Mouse (Mus musculus): Measurements from ENCODE around the gene Abhd5. TPM values are rescaled to one million over a fixed set of nuclear protein-coding genes. Genes with fewer than 3 reads are reported as not detected.

The Abhd5 gene
- polyA plus RNA-seq, 1 experiment = 61.6 TPM

DNA sequence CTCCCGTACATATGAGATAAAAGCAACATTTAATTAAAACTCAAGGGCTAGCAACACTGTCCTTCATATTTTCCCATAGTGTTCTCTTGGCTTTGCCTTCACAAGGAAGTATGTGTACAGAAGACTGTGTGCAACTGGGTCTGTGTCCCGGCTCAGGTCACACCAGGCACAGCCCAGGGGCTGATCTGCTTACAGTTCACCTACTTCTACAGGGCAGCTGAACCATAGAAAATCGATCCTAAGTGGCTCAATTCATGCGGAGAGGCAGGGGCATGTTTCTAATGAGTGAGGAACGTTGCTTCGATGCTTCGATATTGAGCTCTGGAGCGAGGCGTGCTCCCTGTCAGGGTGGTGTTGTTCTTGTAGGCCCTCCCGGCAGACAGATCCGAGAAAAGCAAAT lies 35.9 kb upstream of the Abhd5 start:
- Histone ChIP-seq H3K4me1 (ENCODE audit: control insufficient read depth, insufficient read depth, low read length) (peaks cover 9% of the 10 kb centered on the region), H3K27ac (ENCODE audit: insufficient read depth, low read length) (no peak overlapping the region; the same call in 1 of the 2 replicates), H3K4me3 (ENCODE audit: insufficient read depth, low read length) (no peak overlapping the region)
- TF ChIP-seq POLR2A (IDR thresholded peaks at IDR 0.05; ENCODE audit: low read depth, low read length) (no peak), CTCF (IDR thresholded peaks at IDR 0.05; ENCODE audit: borderline replicate concordance, insufficient read depth, low read length) (no peak)

DNA sequence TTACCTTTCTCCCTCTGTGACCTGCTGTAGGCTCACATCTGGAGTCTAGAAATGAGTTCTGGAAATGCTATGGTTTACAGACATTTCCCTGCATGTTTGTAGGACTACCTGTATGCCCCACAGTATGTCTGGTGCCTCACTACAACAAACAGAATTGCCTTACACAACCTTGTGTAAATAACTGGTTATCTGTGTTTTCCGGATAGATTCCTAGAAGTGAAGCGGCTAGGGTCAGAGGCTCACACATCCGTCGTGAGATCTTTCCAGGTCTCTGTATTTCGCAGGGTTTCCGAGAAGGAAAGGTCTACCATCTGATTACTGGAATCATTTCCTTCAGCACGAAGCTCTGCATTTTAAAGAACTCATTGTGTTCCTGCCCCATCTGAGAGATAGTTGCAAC lies 34.8 kb upstream of the Abhd5 start:
- peaks cover 6% of the 10 kb centered on the region for H3K4me1 ChIP-seq (ENCODE audit: control insufficient read depth, insufficient read depth, low read length)

DNA sequence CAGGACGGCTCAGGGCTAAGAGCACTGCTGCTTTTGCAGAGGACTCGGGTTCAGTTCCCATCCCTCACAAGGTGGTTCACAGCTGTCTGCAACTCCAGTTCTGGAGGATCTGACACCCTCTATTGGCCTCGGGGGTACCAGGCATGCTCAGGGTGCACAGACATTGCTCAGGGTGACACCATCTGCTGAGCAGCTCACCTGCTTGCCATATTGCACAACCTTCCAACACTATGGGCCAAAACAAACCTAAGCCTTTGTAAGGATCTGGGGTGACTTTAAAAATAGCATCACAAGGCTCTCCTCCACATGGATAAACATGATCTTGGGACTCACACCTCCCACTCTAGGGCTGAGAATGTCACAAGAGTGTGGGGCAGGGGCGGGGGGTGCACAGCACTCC lies 30.8 kb upstream of the Abhd5 start:
- TF ChIP-seq CTCF (IDR thresholded peaks at IDR 0.05; ENCODE audit: borderline replicate concordance, insufficient read depth, low read length) (no peak), POLR2A (IDR thresholded peaks at IDR 0.05; ENCODE audit: low read depth, low read length) (no peak)

More for the DNA sequence above, 34.8 kb upstream of the Abhd5 start:
- TF ChIP-seq CTCF (IDR thresholded peaks at IDR 0.05; ENCODE audit: borderline replicate concordance, insufficient read depth, low read length) (no peak), POLR2A (IDR thresholded peaks at IDR 0.05; ENCODE audit: low read depth, low read length) (no peak)
- H3K27ac ChIP-seq (ENCODE audit: insufficient read depth, low read length) = no peak overlapping the region
- no peak overlapping the region for H3K4me3 ChIP-seq (ENCODE audit: insufficient read depth, low read length)

DNA sequence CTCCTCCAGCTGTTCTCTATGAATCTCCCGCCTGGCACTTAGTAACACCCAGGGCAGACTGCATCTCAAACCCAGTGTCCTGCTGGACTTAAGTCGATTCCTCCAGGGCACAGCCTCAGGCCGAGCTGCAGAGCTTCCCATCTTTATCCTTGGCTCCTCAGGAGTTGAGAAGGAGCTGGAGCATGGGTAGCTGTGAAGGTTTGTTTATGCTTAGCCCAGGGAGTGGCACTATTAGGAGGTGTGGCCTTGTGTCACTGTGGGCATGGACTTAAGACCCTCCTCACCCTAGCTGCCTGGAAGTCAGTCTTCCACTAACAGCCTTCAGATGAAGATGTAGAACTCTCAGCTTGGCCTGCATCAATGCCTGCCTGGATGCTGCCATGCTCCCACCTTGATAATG lies 29.1 kb upstream of the Abhd5 start:
- no peak for TF ChIP-seq POLR2A (IDR thresholded peaks at IDR 0.05; ENCODE audit: low read depth, low read length)
- Histone ChIP-seq H3K27ac (ENCODE audit: insufficient read depth, low read length) (no peak overlapping the region), H3K4me1 (ENCODE audit: control insufficient read depth, insufficient read depth, low read length) (no peaks in the 10 kb centered on the region), H3K4me3 (ENCODE audit: insufficient read depth, low read length) (no peak overlapping the region)

More for the DNA sequence above, 30.8 kb upstream of the Abhd5 start:
- no peaks in the 10 kb centered on the region for H3K4me1 ChIP-seq (ENCODE audit: control insufficient read depth, insufficient read depth, low read length)
- no peak overlapping the region for H3K4me3 ChIP-seq (ENCODE audit: insufficient read depth, low read length)
- H3K27ac ChIP-seq (ENCODE audit: insufficient read depth, low read length) = no peak overlapping the region

DNA sequence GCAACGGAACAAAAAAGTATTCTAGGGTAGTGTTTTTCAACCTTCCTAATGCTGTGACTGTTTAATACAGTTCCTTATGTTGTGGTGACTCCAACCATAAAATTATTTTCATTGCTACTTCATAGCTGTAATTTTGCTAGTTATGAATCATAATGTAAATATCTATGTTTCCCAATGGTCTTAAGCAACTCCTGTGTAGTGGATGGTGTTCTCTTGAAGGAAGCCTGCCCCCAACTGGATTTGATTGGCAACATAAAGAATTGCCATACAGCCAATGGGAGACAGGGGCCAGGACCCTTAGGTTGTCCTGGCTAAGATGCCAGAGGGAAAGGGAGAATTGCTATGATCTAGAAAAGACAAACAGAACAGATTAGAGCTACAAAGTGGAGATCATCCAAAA lies 25.4 kb upstream of the Abhd5 start:
- H3K27ac ChIP-seq (ENCODE audit: insufficient read depth, low read length) = no peak overlapping the region
- TF ChIP-seq CTCF (IDR thresholded peaks at IDR 0.05; ENCODE audit: borderline replicate concordance, insufficient read depth, low read length) (no peak), POLR2A (IDR thresholded peaks at IDR 0.05; ENCODE audit: low read depth, low read length) (no peak)
- H3K4me3 ChIP-seq (ENCODE audit: insufficient read depth, low read length) = no peak overlapping the region
- H3K4me1 ChIP-seq (ENCODE audit: control insufficient read depth, insufficient read depth, low read length) = no peaks in the 10 kb centered on the region

DNA sequence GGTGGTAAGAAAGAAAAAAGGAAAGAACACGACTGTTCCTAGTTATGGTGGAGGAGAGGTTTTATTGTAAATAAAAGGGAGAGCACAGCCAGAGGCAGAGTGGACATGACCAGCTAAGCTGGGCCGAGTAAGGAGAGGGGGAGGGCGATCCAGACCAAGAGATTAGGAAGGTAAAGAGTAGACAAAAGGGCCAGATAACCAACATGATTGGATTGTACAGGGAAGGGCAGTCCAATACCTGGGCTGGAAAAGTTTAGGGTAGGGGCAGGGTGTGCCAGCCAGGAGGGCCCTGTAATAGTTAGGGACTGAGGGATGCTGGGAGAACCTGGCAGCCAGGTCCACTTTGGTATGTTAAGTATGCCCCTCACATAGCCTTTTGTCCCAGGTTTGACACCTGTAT lies 23.2 kb upstream of the Abhd5 start:
- no peak overlapping the region for H3K27ac ChIP-seq (ENCODE audit: insufficient read depth, low read length)
- TF ChIP-seq CTCF (IDR thresholded peaks at IDR 0.05; ENCODE audit: borderline replicate concordance, insufficient read depth, low read length) = no peak
- no peak for TF ChIP-seq POLR2A (IDR thresholded peaks at IDR 0.05; ENCODE audit: low read depth, low read length)
- H3K4me1 ChIP-seq (ENCODE audit: control insufficient read depth, insufficient read depth, low read length) = no peaks in the 10 kb centered on the region
- no peak overlapping the region for H3K4me3 ChIP-seq (ENCODE audit: insufficient read depth, low read length)

DNA sequence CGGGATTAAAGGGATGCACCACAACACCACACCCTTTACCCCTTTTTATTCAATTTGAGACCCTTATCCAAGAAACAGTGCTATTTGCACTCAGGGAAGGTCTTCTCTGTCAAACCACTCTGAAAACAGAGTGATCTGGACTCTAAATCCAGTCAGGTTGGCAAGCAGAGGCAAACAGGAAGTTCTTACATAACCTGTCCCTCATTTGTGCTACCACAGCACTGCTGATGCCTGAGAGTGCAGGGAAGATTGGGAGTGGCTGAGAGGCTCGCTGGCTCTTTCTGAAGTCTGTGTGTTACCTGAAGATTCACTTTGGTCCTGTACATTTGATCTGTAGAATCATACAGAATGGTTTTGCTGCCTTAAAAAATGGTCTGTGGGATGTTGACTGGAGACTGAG lies 14.7 kb upstream of the Abhd5 start:
- H3K4me1 ChIP-seq (ENCODE audit: control insufficient read depth, insufficient read depth, low read length) = peaks cover 3% of the 10 kb centered on the region; the same call in 1 of the 2 replicates
- H3K27ac ChIP-seq (ENCODE audit: insufficient read depth, low read length) = no peak overlapping the region
- no peak overlapping the region for H3K4me3 ChIP-seq (ENCODE audit: insufficient read depth, low read length)
- TF ChIP-seq CTCF (IDR thresholded peaks at IDR 0.05; ENCODE audit: borderline replicate concordance, insufficient read depth, low read length) (no peak), POLR2A (IDR thresholded peaks at IDR 0.05; ENCODE audit: low read depth, low read length) (no peak)

DNA sequence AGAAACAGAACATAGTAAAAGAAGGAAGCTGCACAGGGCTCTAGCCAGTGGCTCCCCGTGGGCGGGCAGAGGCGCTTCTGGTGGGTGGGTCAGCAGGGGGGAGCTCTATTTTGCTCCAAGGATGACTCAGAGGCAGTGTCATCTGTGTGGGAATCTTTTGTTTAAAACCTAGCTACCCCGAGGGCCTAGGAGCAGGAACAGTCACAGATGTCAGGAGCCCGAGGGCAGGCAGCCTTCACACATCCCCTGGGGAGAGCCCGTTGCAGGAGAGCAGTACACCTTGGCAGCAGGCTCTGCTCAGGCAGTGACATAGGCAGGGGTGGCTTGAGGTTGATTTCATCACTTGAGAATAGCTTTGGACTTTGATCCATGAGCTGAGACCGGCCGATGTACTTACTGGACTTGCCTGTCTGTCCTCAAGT lies 13.9 kb upstream of the Abhd5 start:
- Histone ChIP-seq H3K4me3 (ENCODE audit: insufficient read depth, low read length) (no peak overlapping the region), H3K27ac (ENCODE audit: insufficient read depth, low read length) (no peak overlapping the region), H3K4me1 (ENCODE audit: control insufficient read depth, insufficient read depth, low read length) (peaks cover 3% of the 10 kb centered on the region; the same call in 1 of the 2 replicates)
- TF ChIP-seq CTCF (IDR thresholded peaks at IDR 0.05; ENCODE audit: borderline replicate concordance, insufficient read depth, low read length) (no peak), POLR2A (IDR thresholded peaks at IDR 0.05; ENCODE audit: low read depth, low read length) (no peak)

DNA sequence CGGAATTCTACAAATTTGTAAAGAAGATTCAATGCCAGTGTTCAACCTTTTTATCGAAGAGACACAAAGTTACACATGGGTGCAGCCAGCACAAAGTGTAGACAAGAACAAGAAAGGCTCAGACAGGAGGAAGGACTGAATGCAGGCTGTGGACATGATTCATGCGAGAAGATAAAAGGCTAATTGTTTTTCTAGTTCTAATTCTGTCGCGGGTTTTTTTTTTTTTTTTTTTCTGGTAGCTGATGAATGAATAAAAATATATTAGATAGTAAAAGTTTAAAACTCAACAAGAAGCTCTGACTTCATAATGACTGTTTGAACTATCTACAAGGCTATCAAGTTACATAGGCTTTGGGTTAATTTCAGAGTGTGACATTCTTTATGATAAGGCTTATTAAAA lies 11.4 kb upstream of the Abhd5 start:
- H3K4me3 ChIP-seq (ENCODE audit: insufficient read depth, low read length) = no peak overlapping the region
- TF ChIP-seq CTCF (IDR thresholded peaks at IDR 0.05; ENCODE audit: borderline replicate concordance, insufficient read depth, low read length) (no peak), POLR2A (IDR thresholded peaks at IDR 0.05; ENCODE audit: low read depth, low read length) (no peak)
- peaks cover 3% of the 10 kb centered on the region; the same call in 1 of the 2 replicates for H3K4me1 ChIP-seq (ENCODE audit: control insufficient read depth, insufficient read depth, low read length)
- H3K27ac ChIP-seq (ENCODE audit: insufficient read depth, low read length) = no peak overlapping the region

DNA sequence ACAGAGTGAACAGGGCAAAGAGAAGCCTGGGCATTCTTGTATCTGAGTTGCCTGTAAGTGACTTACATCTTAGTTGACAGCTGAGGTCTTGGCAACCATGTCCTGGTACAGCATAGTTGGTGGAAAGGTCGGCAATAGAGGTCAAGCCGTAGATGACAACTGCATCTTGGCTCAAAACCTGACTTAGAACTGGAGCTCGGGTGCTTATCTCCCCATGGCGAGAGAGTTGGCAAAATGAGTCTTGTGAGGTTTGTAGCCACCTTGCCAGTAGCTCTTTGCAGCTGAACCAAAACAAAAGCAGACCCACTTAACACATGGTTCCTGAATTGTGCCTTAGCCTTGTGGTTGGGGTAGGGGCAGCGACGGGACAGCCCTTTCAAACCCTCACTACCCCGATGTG lies 8.0 kb upstream of the Abhd5 start:
- H3K4me3 ChIP-seq (ENCODE audit: insufficient read depth, low read length) = no peak overlapping the region
- no peaks in the 10 kb centered on the region for H3K4me1 ChIP-seq (ENCODE audit: control insufficient read depth, insufficient read depth, low read length)
- H3K27ac ChIP-seq (ENCODE audit: insufficient read depth, low read length) = no peak overlapping the region
- no peak for TF ChIP-seq CTCF (IDR thresholded peaks at IDR 0.05; ENCODE audit: borderline replicate concordance, insufficient read depth, low read length)
- TF ChIP-seq POLR2A (IDR thresholded peaks at IDR 0.05; ENCODE audit: low read depth, low read length) = no peak

DNA sequence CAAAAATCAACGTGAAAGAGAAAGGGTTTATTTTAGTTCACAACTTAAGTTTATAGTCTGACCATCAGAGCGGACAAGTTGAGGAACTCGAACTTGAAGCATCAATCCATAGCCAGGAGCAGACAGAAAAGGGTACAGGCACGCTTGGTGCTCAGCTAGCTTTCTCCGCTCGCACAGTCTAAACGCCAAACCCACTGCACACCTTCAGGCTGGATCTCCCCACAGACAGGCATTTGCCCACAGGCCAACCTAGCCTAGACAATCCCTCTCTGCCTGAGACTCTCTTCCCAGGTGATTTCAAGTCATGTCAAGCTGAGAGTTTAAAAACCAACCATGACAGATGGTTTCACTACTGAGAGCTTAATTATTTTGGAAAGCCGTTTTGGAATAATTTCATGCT lies 6.8 kb upstream of the Abhd5 start:
- TF ChIP-seq POLR2A (IDR thresholded peaks at IDR 0.05; ENCODE audit: low read depth, low read length) = no peak
- TF ChIP-seq CTCF (IDR thresholded peaks at IDR 0.05; ENCODE audit: borderline replicate concordance, insufficient read depth, low read length) = no peak
- Histone ChIP-seq H3K4me1 (ENCODE audit: control insufficient read depth, insufficient read depth, low read length) (no peaks in the 10 kb centered on the region), H3K27ac (ENCODE audit: insufficient read depth, low read length) (no peak overlapping the region), H3K4me3 (ENCODE audit: insufficient read depth, low read length) (no peak overlapping the region)
